Mouse (Mus musculus) adrenal gland, postnatal 10 days (tissue): ENCODE data around the gene Ube2g2. TPM values are rescaled to one million over a fixed set of nuclear protein-coding genes. Genes with fewer than 3 reads are reported as not detected.

Experiments used
- microRNA-seq: library from miRNA; unstranded; fragments of <30 nt; microRNA quantifications from one replicate; pipeline ENCODE4 v1.2.0, GENCODE M21; 2021
- total RNA-seq, 2 experiments: library from RNA; stranded (reverse); gene quantifications; 2 replicates each; pipeline ENCODE4 v1.2.3; 2021

Gene Ube2g2
- total RNA-seq, 2 experiments from 2014 or later: 44.4 to 46.1 TPM

Small RNA genes within 50 kb of the gene (microRNA-seq; reads per million reads assigned to microRNA genes)
- gene Mir1930: 9.7 reads per million, percentile 16 among the genes with 10 or more reads in this experiment

Other genes starting within 250 kb of the Ube2g2 start
- gene Adarb1, start 204.0 kb upstream of the Ube2g2 start, total RNA-seq: 10 to 100 TPM; 16.7 to 18.2 TPM
- 10 to 100 TPM; 17.6 to 19.4 TPM for gene Fam207a, start 106.5 kb upstream of the Ube2g2 start, total RNA-seq
- 1 to 10 TPM; 8.1 to 9.2 TPM for gene Itgb2, start 92.0 kb upstream of the Ube2g2 start, total RNA-seq
- gene Pttg1ip, start 40.6 kb upstream of the Ube2g2 start, total RNA-seq: 100 to 1,000 TPM; 160 to 178 TPM
- 100 to 1,000 TPM; 119 to 125 TPM for gene Sumo3, start 16.2 kb upstream of the Ube2g2 start, total RNA-seq
- 10 to 100 TPM; 22.3 to 30.4 TPM for gene Gm49325, start 16.1 kb upstream of the Ube2g2 start, total RNA-seq
- gene Tspear, start 64.3 kb downstream of the Ube2g2 start, total RNA-seq: under 1 TPM; 0.27 to 0.64 TPM
- not detected for gene Gm19402, start 68.5 kb downstream of the Ube2g2 start, total RNA-seq
- not detected for gene Gm9508, start 75.0 kb downstream of the Ube2g2 start, total RNA-seq
- gene Gm10272, start 84.4 kb downstream of the Ube2g2 start, total RNA-seq: not detected
- not detected for gene Gm10024, start 89.2 kb downstream of the Ube2g2 start, total RNA-seq
- gene Gm10142, start 93.5 kb downstream of the Ube2g2 start, total RNA-seq: not detected
- gene Krtap12-1, start 98.3 kb downstream of the Ube2g2 start, total RNA-seq: not detected
- gene Gm10100, start 104.2 kb downstream of the Ube2g2 start, total RNA-seq: not detected
- gene Gm18596, start 120.4 kb downstream of the Ube2g2 start, total RNA-seq: not detected
- gene Gm9736, start 129.1 kb downstream of the Ube2g2 start, total RNA-seq: not detected
- gene Gm3233, start 137.4 kb downstream of the Ube2g2 start, total RNA-seq: not detected
- gene Gm3238, start 149.1 kb downstream of the Ube2g2 start, total RNA-seq: not detected
- gene Gm7138, start 154.7 kb downstream of the Ube2g2 start, total RNA-seq: not detected
- gene Gm3250, start 160.3 kb downstream of the Ube2g2 start, total RNA-seq: not detected
- not detected for gene Gm7137, start 165.9 kb downstream of the Ube2g2 start, total RNA-seq
- not detected for gene Gm9639, start 172.8 kb downstream of the Ube2g2 start, total RNA-seq
- not detected for gene Gm19668, start 176.9 kb downstream of the Ube2g2 start, total RNA-seq
- gene Gm9507, start 189.6 kb downstream of the Ube2g2 start, total RNA-seq: not detected
- not detected for gene Gm2696, start 192.4 kb downstream of the Ube2g2 start, total RNA-seq
- not detected for gene Krtap10-4, start 204.8 kb downstream of the Ube2g2 start, total RNA-seq
- not detected for gene Krtap10-10, start 213.7 kb downstream of the Ube2g2 start, total RNA-seq
- gene Gm36176, start 224.5 kb downstream of the Ube2g2 start, total RNA-seq: not detected
- not detected for gene Gm10318, start 230.6 kb downstream of the Ube2g2 start, total RNA-seq
- gene Gm3285, start 239.7 kb downstream of the Ube2g2 start, total RNA-seq: not detected